Mouse (Mus musculus) granulocyte monocyte progenitor cell, adult 5-6 weeks (primary cell): ENCODE measurements at regions not wholly inside any gene's neighbourhood (a gene's known extent, or its start where the extent isn't known, plus 50 kb on each side); places are given as distances from the start of the nearest gene placed in this dataset.

ENCODE experiments used
- ATAC-seq: replicated peaks from 2 replicates; pipeline ENCODE4 v1.8.0; 2016; ENCODE audit warnings: mild to moderate bottlenecking, moderate TSS enrichment, inconsistent platforms; ENCODE audit not compliant: poor library complexity, severe bottlenecking

GRCm38 (mm10) chr16:91156506-91156905 is 61.6 kb upstream of the 4932438H23Rik start:
- no peak for ATAC-seq

GRCm38 (mm10) chr16:91160679-91161078 is 64.6 kb upstream of the Olig2 start:
- ATAC-seq = peak; percentile 40

- ATAC-seq = peak; percentile 56
Observed at GRCm38 (mm10) chr16:91161616-91162015, 63.6 kb upstream of the Olig2 start.

- peak; percentile 70 for ATAC-seq
Observed at GRCm38 (mm10) chr16:91162381-91162780, 62.9 kb upstream of the Olig2 start.

GRCm38 (mm10) chr16:91165906-91166305 is 59.4 kb upstream of the Olig2 start:
- ATAC-seq = no peak

GRCm38 (mm10) chr16:91166866-91167265 is 58.4 kb upstream of the Olig2 start:
- peak; percentile 54; the same call in 1 of the 2 replicates for ATAC-seq

GRCm38 (mm10) chr16:91168398-91168797 is 56.9 kb upstream of the Olig2 start:
- no peak for ATAC-seq

GRCm38 (mm10) chr16:91169829-91170228 is 55.4 kb upstream of the Olig2 start:
- ATAC-seq = peak; percentile 66

GRCm38 (mm10) chr16:91171911-91172440 is 53.3 kb upstream of the Olig2 start:
- no peak for ATAC-seq

GRCm38 (mm10) chr16:91172510-91172909 is 52.7 kb upstream of the Olig2 start:
- no peak for ATAC-seq

GRCm38 (mm10) chr16:91173241-91173640 is 52.0 kb upstream of the Olig2 start:
- no peak for ATAC-seq

- ATAC-seq = no peak
Observed at GRCm38 (mm10) chr16:91173870-91174278, 51.4 kb upstream of the Olig2 start.

- no peak for ATAC-seq
Observed at GRCm38 (mm10) chr16:91174401-91174800, 50.9 kb upstream of the Olig2 start.
